Mouse (Mus musculus) forebrain, embryonic 10.5 days (tissue): ENCODE measurements around the gene Limd1. TPM values are rescaled to one million over a fixed set of nuclear protein-coding genes. Genes with fewer than 3 reads are reported as not detected.

Experiments
- DNase-seq: peaks from one replicate; pipeline ENCODE4 v3.0.0-alpha.2; 2017; ENCODE audit warnings: low spot score; ENCODE audit errors: extremely low spot score
- H3K27ac ChIP-seq: fragments of 300-500 bp; sonication (generic); 2 replicates; pipeline ENCODE4 v1.5.1; 2016; ENCODE audit warnings: mild to moderate bottlenecking
- H3K27me3 ChIP-seq: fragments of 300-500 bp; sonication (generic); 2 replicates; pipeline ENCODE4 v1.6.1; 2016; ENCODE audit warnings: mild to moderate bottlenecking; ENCODE audit not compliant: poor library complexity, severe bottlenecking
- H3K36me3 ChIP-seq: fragments of 300-500 bp; sonication (generic); replicated peaks from 2 replicates; pipeline ENCODE4 v1.6.1; 2016; ENCODE audit warnings: mild to moderate bottlenecking, moderate library complexity
- H3K4me1 ChIP-seq: fragments of 300-500 bp; sonication (generic); 2 replicates; pipeline ENCODE4 v1.6.1; 2016
- H3K4me3 ChIP-seq: fragments of 300-500 bp; sonication (generic); 2 replicates; pipeline ENCODE4 v1.5.1; 2016; ENCODE audit warnings: mild to moderate bottlenecking, moderate library complexity
- H3K9me3 ChIP-seq: fragments of 300-500 bp; sonication (generic); 2 replicates; pipeline ENCODE4 v1.6.1; 2016; ENCODE audit warnings: mild to moderate bottlenecking, moderate library complexity
- WGBS: fragments of 180-500 bp; shearing (Covaris S2); methylation state at CpG from one replicate; pipeline ENCODE4 v1.1.7; 2016; 5-methylcytosine and 5-hydroxymethylcytosine counted together
- polyA plus RNA-seq: library from polyadenylated mRNA; unstranded; fragments of >200 nt; fragmentation: Nextera tagmentation; extraction: Ambion mirVana; gene quantifications from 2 replicates; pipeline ENCODE4 v1.2.1, GENCODE M21; 2016

The Limd1 gene
- polyA plus RNA-seq, 1 experiment from 2014 or later = 55.7 TPM

DNA sequence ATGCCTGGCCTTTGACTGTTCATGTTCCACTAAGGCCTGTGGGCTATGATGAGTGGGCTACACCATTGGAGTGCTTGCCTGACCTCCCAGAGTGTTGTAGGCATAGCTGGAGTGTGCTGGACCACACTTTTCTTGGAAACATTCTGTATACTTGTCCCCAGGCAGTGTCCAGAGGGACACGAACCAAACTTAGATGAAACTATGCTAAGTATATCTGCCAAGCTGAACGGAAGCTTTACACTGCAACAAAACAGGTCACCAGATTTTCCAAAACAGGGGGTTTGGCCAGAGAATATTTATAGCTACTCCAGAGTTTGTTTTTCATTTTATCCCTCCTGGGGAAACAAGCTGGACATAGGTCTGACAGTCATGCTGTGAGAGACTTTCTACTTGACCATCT is 10.6 kb downstream of the Limd1 start:
- no peak for DNase-seq
- peaks cover 73% of the 10 kb centered on the region for H3K36me3 ChIP-seq
- 96% methylated on average over 2 of the region's 2 CpGs for WGBS
- no peaks in the 10 kb centered on the region for H3K9me3 ChIP-seq
- no peaks in the 10 kb centered on the region for H3K27me3 ChIP-seq
- H3K4me3 ChIP-seq = no peak overlapping the region
- H3K27ac ChIP-seq = no peak overlapping the region
- H3K4me1 ChIP-seq = peaks cover 25% of the 10 kb centered on the region

GRCm38 (mm10) chr9:123489727-123490343 is 11.3 kb downstream of the Limd1 start:
- H3K36me3 ChIP-seq = peaks cover 65% of the 10 kb centered on the region
- H3K4me1 ChIP-seq = peaks cover 25% of the 10 kb centered on the region
- H3K27ac ChIP-seq = no peak overlapping the region
- H3K27me3 ChIP-seq = no peaks in the 10 kb centered on the region
- no peaks in the 10 kb centered on the region for H3K9me3 ChIP-seq
- no peak for DNase-seq
- 79% methylated on average over 9 of the region's 9 CpGs for WGBS
- no peak overlapping the region for H3K4me3 ChIP-seq

- Histone ChIP-seq H3K4me3 (no peak overlapping the region), H3K36me3 (peaks cover 56% of the 10 kb centered on the region), H3K27me3 (no peaks in the 10 kb centered on the region), H3K27ac (no peak overlapping the region), H3K9me3 (no peaks in the 10 kb centered on the region), H3K4me1 (peaks cover 27% of the 10 kb centered on the region)
- no peak for DNase-seq
- 86% methylated on average over 5 of the region's 5 CpGs for WGBS
Measured at GRCm38 (mm10) chr9:123490930-123491329, 12.4 kb downstream of the Limd1 start.

DNA sequence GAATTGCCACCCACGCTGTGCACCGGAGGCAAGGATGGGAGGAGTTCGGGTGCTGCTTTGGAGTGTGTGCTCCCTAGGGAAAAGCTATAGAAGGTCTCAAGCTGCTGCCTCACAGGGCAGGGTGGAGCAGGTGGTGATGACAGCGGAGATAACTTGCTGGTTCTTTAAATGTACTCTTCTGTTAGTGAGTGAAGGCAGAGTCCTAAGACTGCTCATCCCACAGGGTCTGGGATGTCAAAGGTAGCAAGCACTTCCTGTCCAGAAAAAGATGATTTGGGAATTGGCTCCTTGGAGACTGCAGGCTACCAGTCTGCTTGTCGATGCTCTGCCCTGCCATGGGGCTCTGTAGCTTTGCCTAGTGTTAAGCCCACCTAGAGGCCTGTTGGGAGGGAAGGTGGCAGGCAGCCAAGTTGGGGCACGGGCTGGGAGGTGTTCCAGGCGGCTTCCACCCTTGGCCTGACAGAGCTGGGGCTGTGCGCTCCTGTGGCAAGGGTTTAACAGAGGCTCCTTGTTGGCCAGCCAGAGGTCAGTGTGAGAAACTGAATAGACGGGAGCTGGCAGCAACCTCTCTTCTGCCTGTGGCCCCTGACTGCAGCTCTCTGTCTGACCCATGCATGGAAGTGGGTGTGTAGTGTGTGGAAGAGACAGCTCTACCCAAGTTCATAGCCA is 13.5 kb downstream of the Limd1 start:
- Histone ChIP-seq H3K27me3 (no peaks in the 10 kb centered on the region), H3K36me3 (peaks cover 44% of the 10 kb centered on the region), H3K9me3 (no peaks in the 10 kb centered on the region), H3K4me1 (peaks cover 33% of the 10 kb centered on the region), H3K4me3 (no peak overlapping the region), H3K27ac (no peak overlapping the region)
- WGBS = 85% methylated on average over 9 of the region's 9 CpGs
- DNase-seq = no peak

- 11% methylated on average over 13 of the region's 13 CpGs for WGBS
- Histone ChIP-seq H3K27ac (no peak overlapping the region), H3K4me1 (peaks cover 19% of the 10 kb centered on the region), H3K27me3 (no peaks in the 10 kb centered on the region), H3K36me3 (peaks cover 33% of the 10 kb centered on the region), H3K4me3 (no peak overlapping the region), H3K9me3 (no peaks in the 10 kb centered on the region)
- no peak for DNase-seq
Measured at GRCm38 (mm10) chr9:123496665-123497064, 18.2 kb downstream of the Limd1 start.

- peaks cover 12% of the 10 kb centered on the region for H3K4me1 ChIP-seq
- no peak overlapping the region for H3K4me3 ChIP-seq
- DNase-seq = no peak
- H3K9me3 ChIP-seq = no peaks in the 10 kb centered on the region
- H3K27me3 ChIP-seq = no peaks in the 10 kb centered on the region
- no peak overlapping the region for H3K27ac ChIP-seq
- peaks cover 32% of the 10 kb centered on the region for H3K36me3 ChIP-seq
- WGBS = 89% methylated on average over 5 of the region's 5 CpGs
Measured at GRCm38 (mm10) chr9:123497906-123498305, 19.4 kb downstream of the Limd1 start.

GRCm38 (mm10) chr9:123500480-123500879 is 22.0 kb downstream of the Limd1 start:
- peaks cover 12% of the 10 kb centered on the region for H3K4me1 ChIP-seq
- no peak overlapping the region for H3K27ac ChIP-seq
- DNase-seq = no peak
- peaks cover 50% of the 10 kb centered on the region for H3K36me3 ChIP-seq
- WGBS = 91% methylated on average over 4 of the region's 4 CpGs
- H3K4me3 ChIP-seq = no peak overlapping the region
- H3K27me3 ChIP-seq = no peaks in the 10 kb centered on the region
- no peaks in the 10 kb centered on the region for H3K9me3 ChIP-seq

- Histone ChIP-seq H3K27me3 (no peaks in the 10 kb centered on the region), H3K4me1 (no peaks in the 10 kb centered on the region), H3K27ac (no peak overlapping the region), H3K9me3 (no peaks in the 10 kb centered on the region), H3K4me3 (no peak overlapping the region), H3K36me3 (peaks cover 54% of the 10 kb centered on the region)
- WGBS = 88% methylated on average over 5 of the region's 5 CpGs
- no peak for DNase-seq
Measured at GRCm38 (mm10) chr9:123503171-123503834, 24.8 kb downstream of the Limd1 start.

- Histone ChIP-seq H3K9me3 (no peaks in the 10 kb centered on the region), H3K27ac (no peak overlapping the region), H3K4me3 (no peak overlapping the region), H3K4me1 (no peaks in the 10 kb centered on the region), H3K36me3 (peaks cover 49% of the 10 kb centered on the region), H3K27me3 (no peaks in the 10 kb centered on the region)
- peak; percentile 51 for DNase-seq
- 8% methylated on average over 2 of the region's 2 CpGs for WGBS
Measured at GRCm38 (mm10) chr9:123504325-123504724, 25.8 kb downstream of the Limd1 start.

GRCm38 (mm10) chr9:123505598-123505997 is 27.1 kb downstream of the Limd1 start:
- Histone ChIP-seq H3K36me3 (peaks cover 53% of the 10 kb centered on the region), H3K4me1 (no peaks in the 10 kb centered on the region), H3K9me3 (no peaks in the 10 kb centered on the region), H3K27me3 (no peaks in the 10 kb centered on the region), H3K4me3 (no peak overlapping the region), H3K27ac (no peak overlapping the region)
- no peak for DNase-seq
- 85% methylated on average over 1 of the region's 1 CpGs for WGBS

DNA sequence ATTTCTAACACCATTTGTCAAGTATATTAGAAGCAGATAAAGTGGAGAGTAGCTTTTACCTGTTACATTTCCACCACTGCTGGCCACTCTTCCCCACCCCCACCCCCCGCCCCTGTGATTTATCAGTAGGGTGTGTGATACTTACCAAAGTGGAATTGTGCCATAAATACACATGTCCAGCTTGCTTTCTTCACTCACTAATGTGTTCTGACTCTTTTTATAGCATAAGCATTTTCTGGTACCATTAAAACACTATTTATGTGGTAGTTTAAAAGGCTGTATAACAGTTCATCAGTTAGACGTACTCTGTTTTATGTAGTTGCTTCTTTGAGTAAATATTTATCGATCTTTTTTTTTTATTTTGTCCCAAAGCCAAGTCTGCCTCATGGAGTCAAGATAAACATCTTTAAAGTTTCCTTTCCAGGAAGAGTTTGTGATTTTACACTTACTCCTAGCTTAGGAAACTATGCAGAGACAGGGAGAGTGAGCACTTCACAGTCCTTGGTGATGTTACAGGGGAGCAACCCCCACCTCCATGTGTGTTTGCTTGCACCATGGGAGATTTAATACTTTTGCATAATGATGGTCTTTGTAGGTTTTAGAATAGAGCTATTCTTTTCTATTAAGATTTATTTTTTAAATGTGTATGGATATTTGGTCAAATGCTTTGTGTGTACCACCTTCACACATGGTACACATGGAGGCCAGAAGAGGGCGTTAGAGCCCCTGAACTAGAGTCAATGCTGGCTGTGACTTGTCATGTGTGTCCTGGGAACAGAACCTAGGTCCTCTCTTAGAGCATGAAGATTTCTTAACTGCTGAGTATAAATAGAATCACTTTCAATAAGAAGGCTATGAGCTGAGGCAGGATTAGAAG is 28.0 kb downstream of the Limd1 start:
- Histone ChIP-seq H3K36me3 (peaks cover 53% of the 10 kb centered on the region), H3K4me3 (no peak overlapping the region), H3K4me1 (no peaks in the 10 kb centered on the region), H3K9me3 (no peaks in the 10 kb centered on the region), H3K27me3 (no peaks in the 10 kb centered on the region), H3K27ac (no peak overlapping the region)
- WGBS = 88% methylated on average over 4 of the region's 4 CpGs
- no peak for DNase-seq

DNA sequence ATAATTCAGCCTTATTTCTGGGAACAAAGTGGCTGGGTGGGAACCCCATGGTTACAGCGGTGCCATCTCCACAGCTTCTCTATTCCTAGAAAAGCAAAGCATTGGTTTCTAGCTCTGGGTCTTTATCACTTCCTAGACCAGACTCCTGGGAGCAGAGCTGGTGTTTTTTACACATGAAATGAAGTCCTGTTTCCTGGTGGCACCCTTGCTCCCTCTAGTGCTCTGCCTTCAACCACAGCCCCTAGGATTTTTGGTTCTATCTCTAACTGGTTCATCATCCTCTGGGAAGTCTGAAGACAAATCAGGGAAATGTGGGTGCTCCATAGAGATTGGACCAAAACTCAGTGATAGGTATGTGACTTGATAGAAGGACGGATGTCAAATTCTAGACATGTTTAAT is 28.9 kb downstream of the Limd1 start:
- Histone ChIP-seq H3K4me1 (no peaks in the 10 kb centered on the region), H3K27me3 (no peaks in the 10 kb centered on the region), H3K4me3 (no peak overlapping the region), H3K27ac (no peak overlapping the region), H3K9me3 (no peaks in the 10 kb centered on the region), H3K36me3 (peaks cover 56% of the 10 kb centered on the region)
- DNase-seq = no peak
- 90% methylated on average over 2 of the region's 2 CpGs for WGBS
